Mouse (Mus musculus) embryonic facial prominence, embryonic 14.5 days (tissue): ENCODE data around the gene Tmem213. TPM values are rescaled to one million over a fixed set of nuclear protein-coding genes. Genes with fewer than 3 reads are reported as not detected.
A peak's percentile ranks its signal among the peaks of the same experiment; 100 is the strongest.

Experiments used
- ATAC-seq: fragments of 200-750 bp; cut with Nextera tagmentation; 2 replicates; pipeline ENCODE4 v1.8.0; 2017; ENCODE audit warnings: low read depth, moderate number of reproducible peaks, moderate TSS enrichment
- DNase-seq: peaks from one replicate; pipeline ENCODE4 v3.0.0-alpha.2; 2015; ENCODE audit warnings: low spot score
- H3K27ac ChIP-seq: fragments of 300-500 bp; sonication (generic); replicated peaks from 2 replicates; pipeline ENCODE4 v1.5.1; 2014; ENCODE audit warnings: low read depth, mild to moderate bottlenecking, low read length, moderate library complexity
- H3K27me3 ChIP-seq: fragments of 300-500 bp; sonication (generic); replicated peaks from 2 replicates; pipeline ENCODE4 v1.6.1; 2014; ENCODE audit warnings: low read length; ENCODE audit not compliant: control insufficient read depth, insufficient read depth
- H3K36me3 ChIP-seq: fragments of 300-500 bp; sonication (generic); 2 replicates; pipeline ENCODE4 v1.6.1; 2014; ENCODE audit warnings: low read length, mixed read lengths; ENCODE audit not compliant: control insufficient read depth, insufficient read depth
- H3K4me1 ChIP-seq: fragments of 300-500 bp; sonication (generic); 2 replicates; pipeline ENCODE4 v1.6.1; 2014; ENCODE audit warnings: antibody characterized with exemption, low read length; ENCODE audit not compliant: control insufficient read depth, insufficient read depth
- H3K4me2 ChIP-seq: fragments of 300-500 bp; sonication (generic); 2 replicates; pipeline ENCODE4 v1.6.1; 2014; ENCODE audit warnings: low read depth, mild to moderate bottlenecking, low read length, moderate library complexity, mixed read lengths
- H3K4me3 ChIP-seq: fragments of 300-500 bp; sonication (generic); 2 replicates; pipeline ENCODE4 v1.5.1; 2014; ENCODE audit warnings: low read depth, mild to moderate bottlenecking, low read length
- H3K9ac ChIP-seq: fragments of 300-500 bp; sonication (generic); 2 replicates; pipeline ENCODE4 v1.6.1; 2014; ENCODE audit warnings: low read depth, mild to moderate bottlenecking, low read length, moderate library complexity, mixed read lengths
- H3K9me3 ChIP-seq: fragments of 300-500 bp; sonication (generic); 2 replicates; pipeline ENCODE4 v1.6.1; 2016; ENCODE audit warnings: low read length; ENCODE audit not compliant: control insufficient read depth
- WGBS: fragments of 180-500 bp; shearing (Covaris S2); extraction: QIAGEN DNeasy Blood & Tissue Kit; methylation state at CpG from one replicate; pipeline ENCODE4 v1.1.7; 2014; 5-methylcytosine and 5-hydroxymethylcytosine counted together
- polyA plus RNA-seq: library from polyadenylated mRNA; unstranded; fragments of >200 nt; fragmentation: Nextera tagmentation; extraction: Ambion mirVana; gene quantifications from 2 replicates; pipeline ENCODE4 v1.2.1, GENCODE M21; 2014

The Tmem213 gene
- polyA plus RNA-seq, 1 experiment from 2014 or later: 3.2 TPM

DNA sequence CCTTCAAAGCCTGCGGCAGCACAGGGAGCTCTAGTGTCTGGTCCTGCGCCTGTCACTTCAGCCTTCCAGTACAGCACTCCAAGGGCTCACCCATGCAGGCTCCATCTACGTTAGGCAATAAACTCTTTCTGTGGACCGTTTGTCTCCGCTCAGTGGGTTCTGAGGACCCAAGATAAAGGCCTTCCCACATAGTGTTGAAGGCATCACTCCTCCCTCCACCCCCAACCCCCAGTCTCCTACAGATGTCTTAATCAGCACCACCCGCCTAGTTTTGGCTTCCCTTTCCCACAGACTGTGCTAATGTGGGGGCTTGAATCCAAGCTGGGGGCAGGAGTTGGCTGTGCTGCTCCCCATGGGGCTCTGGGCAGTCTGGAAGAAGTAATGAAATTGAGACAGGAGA is 5.3 kb upstream of the Tmem213 start:
- Histone ChIP-seq H3K9me3 (no peaks in the 10 kb centered on the region), H3K27ac (no peak overlapping the region)
- WGBS: 45% methylated on average over 4 of the region's 6 CpGs

DNA sequence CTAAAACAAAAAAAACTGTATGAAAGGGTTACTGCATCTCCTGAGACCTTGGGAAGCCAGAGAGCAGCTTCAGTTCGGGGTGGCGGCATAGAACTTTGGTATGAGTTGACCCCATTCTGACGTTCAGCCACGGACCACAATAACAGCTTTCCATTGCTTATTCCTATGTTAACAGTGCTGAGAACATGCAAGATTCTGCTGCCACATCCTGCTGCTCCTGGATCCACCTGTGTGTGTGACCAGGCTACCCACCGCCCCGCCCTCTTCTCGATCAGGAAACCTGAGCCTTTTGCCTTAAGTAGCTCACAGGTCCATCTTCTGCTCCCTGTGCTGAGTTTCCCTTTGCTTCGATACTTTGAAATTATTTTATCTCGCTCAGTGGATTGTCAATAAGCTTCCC is 3.1 kb upstream of the Tmem213 start:
- Histone ChIP-seq H3K4me3 (no peak overlapping the region), H3K4me2 (no peak overlapping the region), H3K9me3 (no peaks in the 10 kb centered on the region), H3K4me1 (peaks cover 12% of the 10 kb centered on the region; the same call in 1 of the 2 replicates), H3K36me3 (no peaks in the 10 kb centered on the region), H3K9ac (no peak overlapping the region), H3K27ac (no peak overlapping the region), H3K27me3 (no peaks in the 10 kb centered on the region; the same call in 1 of the 2 replicates)
- ATAC-seq: no peak
- DNase-seq: no peak
- WGBS: 81% methylated on average over 9 of the region's 9 CpGs

More for the DNA sequence above, 5.3 kb upstream of the Tmem213 start:
- Histone ChIP-seq H3K4me3 (no peak overlapping the region), H3K4me2 (no peak overlapping the region), H3K36me3 (no peaks in the 10 kb centered on the region), H3K27me3 (no peaks in the 10 kb centered on the region; the same call in 1 of the 2 replicates), H3K4me1 (peaks cover 6% of the 10 kb centered on the region; the same call in 1 of the 2 replicates), H3K9ac (no peak overlapping the region)
- DNase-seq: peak; percentile 36
- ATAC-seq: no peak

DNA sequence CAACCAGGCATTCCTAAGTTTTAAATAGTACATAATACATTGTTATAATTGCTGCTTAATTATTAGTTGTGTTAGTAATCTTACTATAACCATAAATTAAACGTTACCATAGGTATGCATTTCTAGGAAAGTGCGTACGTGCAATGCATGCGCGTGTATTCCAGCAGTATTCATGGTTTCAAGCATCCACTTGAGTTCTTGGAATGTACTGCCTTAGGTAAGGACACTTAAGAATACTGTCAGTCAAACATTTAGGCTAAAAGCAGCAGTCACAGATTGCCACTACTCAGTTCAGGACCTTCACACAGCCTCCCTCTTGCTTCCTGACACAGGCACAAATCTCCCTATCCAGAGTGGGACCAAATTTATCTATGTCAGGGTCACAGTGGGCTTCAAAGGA is 606 bp upstream of the Tmem213 start:
- WGBS: 84% methylated on average over 5 of the region's 5 CpGs
- no peak for DNase-seq
- no peak for ATAC-seq
- Histone ChIP-seq H3K9me3 (no peaks in the 10 kb centered on the region), H3K27me3 (no peaks in the 10 kb centered on the region; the same call in 1 of the 2 replicates), H3K4me3 (no peak overlapping the region), H3K27ac (no peak overlapping the region), H3K4me1 (peaks cover 12% of the 10 kb centered on the region; the same call in 1 of the 2 replicates), H3K9ac (no peak overlapping the region), H3K4me2 (no peak overlapping the region), H3K36me3 (no peaks in the 10 kb centered on the region)

- Histone ChIP-seq H3K36me3 (no peaks in the 10 kb centered on the region), H3K4me1 (0 out of 2 replicates have a peak, but pooled peaks cover 6% of the 10 kb centered on the region), H3K4me3 (no peak overlapping the region), H3K9ac (no peak overlapping the region), H3K27me3 (no peaks in the 10 kb centered on the region; the same call in 1 of the 2 replicates), H3K27ac (no peak overlapping the region), H3K9me3 (no peaks in the 10 kb centered on the region), H3K4me2 (peak overlapping the region; percentile 26; the same call in 1 of the 2 replicates)
- ATAC-seq: no peak
- DNase-seq: no peak
- 11% methylated on average over 6 of the region's 9 CpGs for WGBS
These were observed 816 bp downstream of the Tmem213 start for GRCm38 (mm10) chr6:38109871-38110270.

DNA sequence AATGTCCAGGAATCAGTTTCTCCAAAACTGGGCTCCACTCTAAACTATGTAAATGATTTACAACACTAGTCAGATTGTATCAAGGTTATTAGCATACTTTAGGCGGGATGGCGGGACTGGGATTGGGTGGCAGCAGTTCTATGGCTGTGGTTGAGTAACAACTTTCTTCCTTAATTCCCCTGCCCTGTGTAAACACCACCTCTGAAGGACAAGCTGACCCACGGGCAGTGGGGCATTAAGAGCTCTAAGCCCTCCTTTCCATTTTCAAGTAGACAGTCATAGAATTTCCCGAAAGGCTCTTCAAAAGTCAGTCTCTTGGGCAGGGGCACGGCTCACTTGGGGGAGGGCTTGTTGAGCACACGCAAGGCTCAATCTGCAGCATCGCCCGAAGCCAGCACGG is 1.8 kb downstream of the Tmem213 start:
- Histone ChIP-seq H3K4me1 (0 out of 2 replicates have a peak, but pooled peaks cover 6% of the 10 kb centered on the region), H3K27me3 (no peaks in the 10 kb centered on the region; the same call in 1 of the 2 replicates), H3K9me3 (no peaks in the 10 kb centered on the region), H3K9ac (no peak overlapping the region), H3K4me2 (no peak overlapping the region), H3K27ac (no peak overlapping the region), H3K4me3 (no peak overlapping the region), H3K36me3 (no peaks in the 10 kb centered on the region)
- WGBS: 75% methylated on average over 9 of the region's 9 CpGs
- ATAC-seq (no peak), DNase-seq (no peak)

- Histone ChIP-seq H3K27me3 (no peaks in the 10 kb centered on the region), H3K9ac (no peak overlapping the region), H3K27ac (no peak overlapping the region), H3K36me3 (no peaks in the 10 kb centered on the region), H3K4me2 (no peak overlapping the region), H3K4me3 (no peak overlapping the region), H3K4me1 (0 out of 2 replicates have a peak, but pooled peaks cover 4% of the 10 kb centered on the region), H3K9me3 (no peaks in the 10 kb centered on the region)
- WGBS: 35% methylated on average over 4 of the region's 4 CpGs
- DNase-seq (no peak), ATAC-seq (peak; percentile 16; the same call in 1 of the 2 replicates)
These were observed 7.2 kb downstream of the Tmem213 start for GRCm38 (mm10) chr6:38116107-38116770.

DNA sequence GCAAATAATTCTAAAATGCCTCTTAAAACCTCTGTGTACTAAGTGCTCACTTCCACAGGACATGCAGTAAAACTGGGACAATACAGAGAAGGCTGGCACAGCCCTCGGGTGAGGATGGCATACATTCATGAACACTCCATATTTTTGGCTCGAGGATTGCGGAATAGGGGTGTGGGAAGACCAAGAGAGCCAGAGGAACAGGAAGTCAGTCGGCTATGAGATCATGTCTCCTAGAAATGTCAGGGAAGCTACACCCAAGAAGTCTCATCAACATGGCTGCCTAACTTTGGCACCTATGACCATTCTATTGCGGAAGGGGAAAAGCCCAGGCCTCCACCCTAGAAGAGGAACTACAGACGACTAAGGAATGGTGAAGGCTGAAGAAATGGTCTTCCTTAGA is 9.3 kb downstream of the Tmem213 start:
- Histone ChIP-seq H3K9ac (no peak overlapping the region), H3K4me2 (no peak overlapping the region), H3K9me3 (no peaks in the 10 kb centered on the region), H3K27me3 (no peaks in the 10 kb centered on the region), H3K27ac (no peak overlapping the region), H3K4me1 (0 out of 2 replicates have a peak, but pooled peaks cover 4% of the 10 kb centered on the region), H3K4me3 (no peak overlapping the region), H3K36me3 (no peaks in the 10 kb centered on the region)
- 87% methylated on average over 6 of the region's 6 CpGs for WGBS
- DNase-seq (no peak), ATAC-seq (no peak)

GRCm38 (mm10) chr6:38120681-38121371 is 11.8 kb downstream of the Tmem213 start:
- ATAC-seq (peak; percentile 35; the same call in 1 of the 2 replicates), DNase-seq (peak; percentile 79)
- H3K4me2 ChIP-seq: no peak overlapping the region
- H3K9me3 ChIP-seq: no peaks in the 10 kb centered on the region
- 0 out of 2 replicates have a peak, but pooled peaks cover 6% of the 10 kb centered on the region for H3K36me3 ChIP-seq
- H3K27ac ChIP-seq: no peak overlapping the region; the same call in 1 of the 2 replicates
- H3K9ac ChIP-seq: no peak overlapping the region
- H3K27me3 ChIP-seq: no peaks in the 10 kb centered on the region
- no peak overlapping the region for H3K4me3 ChIP-seq
- 51% methylated on average over 8 of the region's 9 CpGs for WGBS
- 0 out of 2 replicates have a peak, but pooled peaks cover 4% of the 10 kb centered on the region for H3K4me1 ChIP-seq
